Mouse (Mus musculus) left cerebral cortex, postnatal 25 days (tissue): ENCODE measurements around the gene Nt5c2. TPM values are rescaled to one million over a fixed set of nuclear protein-coding genes. Genes with fewer than 3 reads are reported as not detected.
"Not testable (repeated sequence)": the region's sequence is repeated elsewhere in the genome, so short reads cannot be mapped to it uniquely, and the experiment has no call there.

Experiments used
- DNase-seq, 2 experiments: peaks; one replicate each; pipeline ENCODE4 v3.0.0; 2022; ENCODE audit warnings: low spot score in 2 of 2, mixed read lengths in 1 of 2
- intact Hi-C: fragments of 180-260 bp; cut with DNase I; formaldehyde crosslinking; loops from one replicate; pipeline ENCODE4 v1.15.1; 2025
- total RNA-seq, 2 experiments: library from RNA; stranded (reverse); gene quantifications; 2 replicates each; pipeline ENCODE4 v1.2.3; 2021

Nt5c2 gene
- total RNA-seq, 2 experiments from 2014 or later: 73.0 to 74.4 TPM

DNA sequence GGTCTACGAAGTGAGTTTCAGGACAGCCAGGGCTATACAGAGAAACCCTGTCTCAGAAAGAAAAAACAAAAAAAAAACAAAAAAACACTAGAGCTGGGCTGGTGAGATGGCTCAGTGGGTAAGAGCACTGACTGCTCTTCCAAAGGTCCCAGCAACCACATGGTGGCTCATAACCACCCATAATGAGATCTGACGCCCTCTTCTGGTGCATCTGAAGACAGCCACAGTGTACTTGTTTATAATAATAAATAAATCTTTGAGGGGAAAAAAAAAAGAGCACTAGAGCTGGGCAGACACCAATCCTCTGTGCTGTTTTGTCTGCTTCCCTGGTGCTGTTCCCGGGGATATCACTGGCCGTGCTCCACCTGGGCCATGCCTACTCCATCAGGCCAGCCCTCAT lies 22.6 kb downstream of the Nt5c2 start:
- DNase-seq: not testable (repeated sequence)
- intact Hi-C loops: loop anchor here (5.0 kb wide), 1 partner anchor 95 kb away; no protein-coding TSS in a partner anchor

- intact Hi-C loops: loop anchor here (1.0 to 5.0 kb wide), 3 partner anchors 94 to 228 kb away; no protein-coding TSS in a partner anchor
- peak; percentile 75 to 81 for DNase-seq
Observed at GRCm38 (mm10) chr19:46991145-46991544, 23.8 kb downstream of the Nt5c2 start.

DNA sequence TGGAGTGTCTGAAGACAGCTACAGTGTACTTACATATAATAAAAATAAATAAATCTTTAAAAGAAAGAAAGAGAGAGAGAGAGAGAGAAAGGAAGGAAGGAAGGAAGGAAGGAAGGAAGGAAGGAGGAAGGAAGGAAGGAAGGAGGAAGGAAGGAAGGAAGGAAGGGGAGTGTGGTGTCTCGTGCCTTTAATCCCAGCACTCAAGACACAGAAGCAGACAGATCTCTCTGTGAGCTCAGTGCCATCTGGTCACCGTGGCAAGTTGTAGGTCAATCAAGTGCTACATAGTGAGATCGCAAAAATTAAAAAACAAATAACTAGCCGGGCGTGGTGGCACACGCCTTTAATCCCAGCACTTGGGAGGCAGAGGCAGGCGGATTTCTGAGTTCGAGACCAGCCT lies 24.3 kb downstream of the Nt5c2 start:
- DNase-seq: not testable (repeated sequence)
- intact Hi-C loops: loop anchor here (1.0 to 5.0 kb wide), 3 partner anchors 93 to 228 kb away; no protein-coding TSS in a partner anchor

DNA sequence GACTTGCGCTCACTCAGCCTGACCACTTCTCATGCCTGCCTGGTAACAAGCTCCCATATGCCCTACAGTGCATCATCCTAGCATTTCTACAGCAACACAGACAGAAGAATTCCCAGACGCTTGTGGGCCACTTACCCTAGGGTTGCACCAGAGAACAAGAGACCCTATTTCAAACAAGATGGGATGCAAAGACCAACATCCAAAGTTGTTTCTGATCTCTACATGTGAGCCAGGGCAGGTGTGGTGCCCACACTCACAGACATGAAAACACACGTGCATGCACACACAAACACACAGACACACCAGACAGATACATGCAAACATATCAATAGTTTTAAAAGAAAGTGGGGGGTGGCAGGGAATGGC lies 24.8 kb downstream of the Nt5c2 start:
- DNase-seq: no peak
- intact Hi-C loops: loop anchor here (2.0 to 5.0 kb wide), 2 partner anchors 93 to 227 kb away; no protein-coding TSS in a partner anchor

GRCm38 (mm10) chr19:46989479-46990152 lies 25.3 kb downstream of the Nt5c2 start:
- intact Hi-C loops: loop anchor here (2.0 to 5.0 kb wide), 2 partner anchors 92 to 227 kb away; no protein-coding TSS in a partner anchor
- DNase-seq: no peak

GRCm38 (mm10) chr19:46988231-46989087 lies 26.5 kb downstream of the Nt5c2 start:
- DNase-seq: no peak
- intact Hi-C loops: no loop called here

DNA sequence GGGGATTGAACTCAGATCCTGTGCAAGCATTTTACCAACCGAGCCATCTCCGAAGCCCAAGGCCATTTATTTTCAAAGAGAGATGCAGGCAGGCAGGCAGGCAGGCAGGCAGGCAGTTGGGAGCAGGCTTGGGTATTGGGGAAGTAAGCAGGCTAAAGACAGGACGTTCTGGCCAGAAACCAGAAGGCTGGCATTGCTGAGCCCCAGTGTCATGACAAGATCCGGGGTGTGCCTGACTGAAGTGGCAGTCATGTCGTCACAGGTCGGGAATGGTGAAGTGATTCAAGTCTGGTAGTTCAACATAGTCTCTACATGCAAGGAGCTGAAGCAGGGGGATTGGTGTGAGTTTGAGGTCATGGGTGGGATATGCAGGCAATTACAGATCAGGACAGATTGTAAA lies 27.3 kb downstream of the Nt5c2 start:
- intact Hi-C loops: no loop called here
- no peak for DNase-seq

GRCm38 (mm10) chr19:46984726-46985622 lies 30.0 kb downstream of the Nt5c2 start:
- no peak for DNase-seq
- intact Hi-C loops: no loop called here

DNA sequence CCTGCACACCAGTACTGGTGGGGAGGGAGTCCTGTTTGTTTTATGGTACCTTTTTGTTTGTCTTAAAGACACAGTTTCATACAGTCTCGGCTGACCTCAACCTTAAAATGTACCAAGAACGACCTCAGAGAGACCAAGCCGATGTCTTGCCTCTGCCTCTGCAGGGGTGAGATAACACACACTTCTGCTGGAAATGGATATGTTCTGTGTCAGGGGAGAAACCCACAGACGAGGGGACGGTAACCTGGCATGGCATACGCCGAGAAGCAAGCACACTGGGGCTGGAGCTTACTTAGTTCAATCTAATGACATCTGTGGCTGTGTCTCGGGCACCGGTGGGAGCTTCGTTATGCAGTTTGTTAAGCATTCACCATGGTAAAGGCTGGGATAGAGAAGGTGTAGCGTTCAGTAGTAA lies 31.0 kb downstream of the Nt5c2 start:
- DNase-seq: no peak
- intact Hi-C loops: no loop called here

DNA sequence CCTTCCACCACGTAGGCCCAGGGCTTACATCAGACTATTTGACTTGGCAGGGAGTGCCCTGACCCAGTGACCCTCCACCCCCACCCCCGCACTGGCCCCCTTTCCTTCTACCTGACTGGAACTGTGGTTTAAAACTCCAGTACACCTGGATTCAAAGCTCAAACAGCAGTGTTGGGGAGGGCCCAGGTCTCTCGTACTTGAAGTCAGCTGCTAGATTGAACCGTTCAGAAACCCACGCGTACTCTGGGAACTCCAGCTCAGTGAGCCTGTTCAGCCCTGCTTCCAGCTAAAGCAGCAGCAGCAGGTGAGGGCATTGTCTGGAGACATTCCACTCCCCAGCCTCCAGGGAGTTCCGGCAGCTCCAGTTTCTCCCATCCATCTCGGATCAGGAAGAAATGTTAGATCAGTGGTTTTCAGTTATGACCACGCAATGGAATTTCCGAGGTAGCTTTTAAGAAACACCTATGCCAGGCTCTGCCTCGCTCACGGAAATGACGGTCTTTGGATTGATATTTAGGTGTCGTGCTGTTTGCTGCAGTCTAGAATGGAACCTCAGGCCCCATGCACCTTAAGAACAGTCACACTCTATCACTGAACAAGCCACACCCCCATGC lies 31.5 kb downstream of the Nt5c2 start:
- intact Hi-C loops: no loop called here
- no peak for DNase-seq

DNA sequence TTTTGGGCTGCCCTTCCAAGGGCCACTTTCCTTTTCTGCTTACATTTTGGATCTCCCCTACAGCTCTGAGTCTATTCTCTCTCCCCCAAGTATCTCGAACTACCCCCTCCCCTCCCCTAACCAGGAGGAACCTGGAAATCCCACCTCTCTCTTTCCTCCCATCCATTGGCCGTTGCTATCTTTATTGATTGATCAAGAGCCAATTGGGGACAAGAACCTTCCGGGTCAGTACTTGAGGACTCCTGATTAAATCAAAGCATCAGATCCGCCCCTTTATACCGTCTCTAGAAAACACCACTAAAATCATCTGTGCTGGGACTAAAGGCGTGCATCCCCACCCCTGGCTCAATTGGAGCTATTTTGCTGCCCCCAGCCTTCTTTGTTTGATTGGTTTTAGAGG lies 33.5 kb downstream of the Nt5c2 start:
- DNase-seq: no peak
- intact Hi-C loops: no loop called here

DNA sequence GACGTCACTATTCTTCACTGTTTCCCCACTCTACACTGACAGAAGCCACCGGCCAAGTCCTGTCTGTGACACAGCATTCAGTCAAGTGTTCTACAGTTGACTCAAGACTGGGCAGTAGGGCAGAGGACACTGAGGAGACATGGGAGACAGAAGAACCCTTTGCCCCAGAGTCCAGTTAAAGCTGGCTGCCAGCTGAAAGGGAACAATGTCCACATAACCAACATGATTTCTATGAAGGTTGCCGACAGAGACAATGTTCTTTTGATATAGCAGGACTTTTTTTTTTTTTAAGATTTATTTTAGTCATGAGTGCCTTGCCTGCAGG lies 35.2 kb downstream of the Nt5c2 start:
- no peak for DNase-seq
- intact Hi-C loops: no loop called here

DNA sequence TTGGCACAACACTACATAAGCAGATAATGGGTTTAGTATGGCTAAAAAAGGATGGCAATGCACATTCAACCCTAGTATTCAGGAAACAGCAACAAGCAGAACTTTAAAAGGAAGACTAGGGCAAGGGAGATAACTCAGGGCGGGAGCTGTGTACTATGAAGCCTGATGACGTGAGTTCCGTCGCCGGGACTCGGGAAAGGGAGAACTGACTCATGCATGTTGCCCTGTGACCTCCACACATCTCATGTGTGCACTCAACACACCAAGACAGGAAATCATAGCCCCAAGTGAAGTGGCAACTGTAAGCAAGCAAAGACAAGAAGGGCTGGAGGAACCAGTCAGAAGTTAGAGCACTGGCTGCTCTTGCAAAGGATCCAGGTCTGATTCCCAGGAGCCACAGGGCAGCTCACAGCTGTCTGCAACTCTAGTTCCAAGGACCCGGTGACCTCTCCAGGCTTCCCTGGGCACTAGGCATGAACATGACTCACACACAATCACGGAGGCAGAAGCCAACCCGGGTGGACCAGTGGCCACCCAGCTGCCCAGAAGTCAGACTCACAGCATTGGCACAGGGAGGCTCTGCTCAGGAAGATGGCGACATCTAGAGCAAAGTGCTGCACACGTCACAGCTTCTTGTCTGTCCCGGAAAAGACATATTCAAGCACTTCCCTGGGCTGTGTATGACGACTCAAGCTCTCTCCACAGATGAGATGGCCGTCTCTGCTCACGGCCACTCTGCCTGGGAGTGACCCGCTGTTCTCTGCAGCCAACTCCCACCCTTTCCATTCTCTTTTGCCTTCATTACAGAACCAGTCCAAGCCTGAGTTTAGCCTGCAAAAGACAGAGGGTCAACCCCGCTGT lies 35.8 kb downstream of the Nt5c2 start:
- intact Hi-C loops: no loop called here
- DNase-seq: no peak

DNA sequence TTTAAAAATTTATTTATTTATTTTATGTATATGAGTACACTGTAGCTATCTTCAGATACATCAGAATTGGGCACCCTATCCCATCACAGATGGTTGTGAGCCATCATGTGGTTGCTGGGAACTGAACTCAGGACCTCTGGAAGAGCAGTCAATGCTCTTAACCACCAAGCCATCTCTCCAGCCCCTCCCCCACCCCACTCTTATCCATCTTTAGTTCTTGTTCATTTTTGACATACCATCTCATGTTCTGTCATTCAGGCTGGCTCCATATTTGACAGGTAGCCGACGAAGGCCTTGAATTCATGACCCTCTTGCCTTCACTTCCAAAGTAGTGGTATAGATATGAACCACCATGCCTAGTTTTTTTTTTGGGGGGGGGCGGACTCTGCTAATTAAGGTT lies 36.9 kb downstream of the Nt5c2 start:
- intact Hi-C loops, DNase-seq: not testable (repeated sequence)

DNA sequence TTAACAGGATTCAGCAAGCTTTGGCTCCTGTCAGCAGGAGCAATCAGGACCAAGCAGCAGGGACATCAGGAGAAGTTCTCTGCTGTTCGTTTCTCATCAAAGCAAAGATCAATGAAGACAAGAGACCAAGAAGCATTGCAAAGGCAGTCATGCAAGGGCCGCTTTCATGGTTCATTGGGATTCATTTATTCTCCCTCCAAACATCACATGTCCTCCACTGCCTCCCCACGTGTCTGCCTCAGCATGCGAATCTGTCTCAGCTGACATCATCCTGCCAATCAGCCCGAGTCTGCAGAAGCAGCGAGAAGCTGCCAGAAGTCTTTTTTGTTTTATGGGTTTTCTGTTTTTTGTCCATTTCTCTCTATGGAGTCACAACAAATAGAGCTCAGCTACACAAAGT lies 37.5 kb downstream of the Nt5c2 start:
- no peak for DNase-seq
- intact Hi-C loops: no loop called here

GRCm38 (mm10) chr19:46976743-46977142 lies 38.2 kb downstream of the Nt5c2 start:
- intact Hi-C loops: no loop called here
- no peak for DNase-seq

DNA sequence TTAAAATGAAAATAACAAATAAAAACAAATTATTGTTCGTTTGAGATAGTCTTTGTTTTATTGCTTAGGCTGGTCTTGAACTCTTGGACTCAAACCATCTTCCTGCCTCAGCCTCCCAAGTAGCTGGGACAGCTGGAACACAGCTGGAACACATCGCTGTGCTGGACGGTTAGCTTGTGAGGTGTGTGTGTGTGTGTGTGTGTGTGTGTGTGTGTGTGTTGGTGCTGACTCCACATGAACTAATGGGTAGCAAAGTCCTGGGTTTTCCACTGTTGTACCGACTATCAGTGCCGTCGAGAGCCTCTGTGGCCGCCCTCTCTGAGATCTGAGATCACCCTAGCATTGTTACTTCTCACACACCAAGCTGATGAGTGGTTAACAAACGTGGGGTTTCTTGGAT lies 39.0 kb downstream of the Nt5c2 start:
- DNase-seq: no peak
- intact Hi-C loops: no loop called here

DNA sequence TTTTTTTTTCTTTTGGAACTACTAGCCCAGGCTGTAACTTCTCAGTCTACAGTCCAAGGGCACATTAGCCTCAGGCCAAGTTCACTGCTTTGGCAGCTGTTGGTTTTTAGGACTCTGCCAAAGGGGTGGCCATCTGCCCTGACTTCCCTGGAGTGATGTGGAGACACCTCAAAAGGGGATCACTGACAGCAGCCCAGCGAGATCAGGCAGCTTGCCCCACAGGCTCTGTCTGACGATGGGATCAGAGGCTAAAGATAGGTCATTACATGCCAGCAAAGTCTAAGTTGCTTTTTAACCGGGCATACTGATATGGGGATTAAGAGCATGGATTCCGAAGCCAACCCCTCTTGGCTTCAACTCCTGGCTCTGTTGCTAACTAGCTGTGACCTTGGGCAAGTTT lies 39.4 kb downstream of the Nt5c2 start:
- no peak for DNase-seq
- intact Hi-C loops: no loop called here

DNA sequence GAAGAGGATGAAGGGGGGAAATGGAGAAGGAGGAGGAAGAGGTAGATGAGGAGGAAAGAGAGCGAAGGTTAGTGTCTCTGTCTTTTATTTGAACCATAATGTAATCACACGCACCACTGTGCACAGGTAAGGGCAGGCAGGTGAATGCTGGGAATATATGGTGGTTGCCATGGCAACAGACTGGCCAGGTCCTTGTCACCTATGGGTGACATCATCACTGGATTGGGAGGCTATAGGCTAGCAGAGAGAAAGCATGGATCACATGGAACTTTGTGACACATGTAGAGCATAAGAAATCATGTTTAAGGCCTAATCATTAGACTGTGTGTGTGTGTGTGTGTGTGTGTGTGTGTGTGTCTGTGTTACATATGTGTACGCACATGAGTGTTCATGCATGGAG lies 42.8 kb downstream of the Nt5c2 start:
- intact Hi-C loops: no loop called here
- no peak for DNase-seq
